Mouse (Mus musculus) bone marrow, adult 2 months (tissue): ENCODE data around the gene Mnt.

ENCODE experiments used
- CTCF ChIP-seq: fragments of 200-500 bp; IDR thresholded peaks from 2 replicates; pipeline ENCODE4 v1.5.1; 2011; ENCODE audit warnings: low read length, control low read depth; ENCODE audit not compliant: control insufficient read depth, insufficient read depth
- POLR2A ChIP-seq: fragments of 200-500 bp; IDR thresholded peaks from 2 replicates; pipeline ENCODE4 v1.6.1; 2011; ENCODE audit warnings: low read depth, mild to moderate bottlenecking, control low read depth, low read length, borderline replicate concordance; ENCODE audit not compliant: control insufficient read depth

DNA sequence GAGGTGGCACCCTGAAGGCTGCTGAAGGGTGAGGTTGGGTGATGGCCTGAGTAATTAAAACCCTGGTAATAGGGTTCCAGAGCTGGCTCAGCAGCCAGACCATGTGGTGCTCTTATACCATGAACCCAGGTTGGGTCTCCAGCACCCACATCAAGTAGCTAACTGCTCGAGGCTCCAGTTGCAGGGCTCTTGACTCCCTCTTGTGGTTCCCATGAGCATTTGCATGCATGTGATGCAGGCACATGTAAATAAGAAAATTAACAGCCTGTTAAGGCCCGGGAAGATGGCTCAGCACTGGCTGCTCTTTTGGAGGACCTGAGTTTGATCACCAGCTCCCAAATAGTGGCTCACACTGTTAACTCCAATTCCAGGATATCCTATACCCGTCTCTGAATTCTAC, 15.1 kb downstream of the Mnt start:
- TF ChIP-seq CTCF (peak; percentile 23; the same call in 1 of the 2 replicates), POLR2A (no peak)
